Mouse (Mus musculus) adrenal gland, adult (tissue): ENCODE measurements around the gene Slc9a3r2.

Source experiments
- DNase-seq, 2 experiments: peaks; one replicate each; pipeline ENCODE4 v3.0.0; 2022 to 2023; ENCODE audit warnings: low spot score in 1 of 2; ENCODE audit not compliant: inconsistent age in 2 of 2

Gene Slc9a3r2

GRCm38 (mm10) chr17:24650070-24650616 lies at the start of gene Slc9a3r2:
Slc9a3r2 (minus strand) TSS chr17:24650327.
- peak; percentile 73 to 88 for DNase-seq

- peak in 1 of 2 experiments; percentile 52 for DNase-seq
Observed at GRCm38 (mm10) chr17:24699473-24699872, 49.3 kb upstream of the Slc9a3r2 start.

- no peak for DNase-seq
Observed at GRCm38 (mm10) chr17:24698715-24699114, 48.6 kb upstream of the Slc9a3r2 start.

- DNase-seq = no peak
Observed at GRCm38 (mm10) chr17:24697985-24698384, 47.9 kb upstream of the Slc9a3r2 start.

GRCm38 (mm10) chr17:24696011-24696697 lies 46.0 kb upstream of the Slc9a3r2 start, which contains the start of the genes Gfer and Noxo1:
Gfer (minus strand) TSS chr17:24696156.
Noxo1 (plus strand) TSS chr17:24696234.
- peak; percentile 93 to 97 for DNase-seq

GRCm38 (mm10) chr17:24695326-24696010 lies 45.3 kb upstream of the Slc9a3r2 start:
- DNase-seq = peak in 1 of 2 experiments; percentile 68

- no peak for DNase-seq
Observed at GRCm38 (mm10) chr17:24692385-24692784, 42.3 kb upstream of the Slc9a3r2 start.

GRCm38 (mm10) chr17:24689251-24690081 lies 39.3 kb upstream of the Slc9a3r2 start, which contains the start of gene Syngr3:
Syngr3 (minus strand) TSS chr17:24689955.
- DNase-seq = no peak

GRCm38 (mm10) chr17:24687599-24687998 lies 37.5 kb upstream of the Slc9a3r2 start:
- no peak for DNase-seq

GRCm38 (mm10) chr17:24687146-24687595 lies 37.0 kb upstream of the Slc9a3r2 start:
- DNase-seq = peak; percentile 70 to 84

GRCm38 (mm10) chr17:24686514-24686913 lies 36.4 kb upstream of the Slc9a3r2 start:
- peak in 1 of 2 experiments; percentile 33 for DNase-seq

- DNase-seq = no peak
Observed at GRCm38 (mm10) chr17:24677500-24678080, 27.5 kb upstream of the Slc9a3r2 start.

GRCm38 (mm10) chr17:24676877-24677276 lies 26.8 kb upstream of the Slc9a3r2 start:
- DNase-seq = no peak

GRCm38 (mm10) chr17:24676187-24676586 lies 26.1 kb upstream of the Slc9a3r2 start:
- DNase-seq = peak in 1 of 2 experiments; percentile 79

- no peak for DNase-seq
Observed at GRCm38 (mm10) chr17:24674277-24674676, 24.1 kb upstream of the Slc9a3r2 start.

GRCm38 (mm10) chr17:24672141-24672540 lies 22.0 kb upstream of the Slc9a3r2 start:
- peak; percentile 76 to 90 for DNase-seq

- no peak for DNase-seq
Observed at GRCm38 (mm10) chr17:24671346-24671745, 21.2 kb upstream of the Slc9a3r2 start.

GRCm38 (mm10) chr17:24670246-24670844 lies 20.2 kb upstream of the Slc9a3r2 start:
- peak in 1 of 2 experiments; percentile 63 for DNase-seq

- peak; percentile 96 to 97 for DNase-seq
Observed at GRCm38 (mm10) chr17:24669545-24670245, 19.6 kb upstream of the Slc9a3r2 start, which contains the start of gene Zfp598. Zfp598 (plus strand) TSS chr17:24669687.
